Mouse (Mus musculus): ENCODE measurements at regions not wholly inside any gene's neighbourhood (a gene's known extent, or its start where the extent isn't known, plus 50 kb on each side); places are given as distances from the start of the nearest gene placed in this dataset.
A peak's percentile ranks its signal among the peaks of the same experiment; 100 is the strongest.

- no peak for TF ChIP-seq CTCF (IDR thresholded peaks at IDR 0.05; ENCODE audit: low read depth)
- no peaks in the 10 kb centered on the region for H3K9me3 ChIP-seq (ENCODE audit: low read length)
- H3K4me3 ChIP-seq (ENCODE audit: low read depth, low read length), result no peak overlapping the region
- H3K27me3 ChIP-seq (ENCODE audit: insufficient read depth, low read length), result no peaks in the 10 kb centered on the region
- no peak overlapping the region for H3K4me2 ChIP-seq (ENCODE audit: low read depth)
- WGBS, result 98% methylated on average over 1 of the region's 1 CpGs
- H3K9ac ChIP-seq, result no peak overlapping the region
- no peak for ATAC-seq
- H3K27ac ChIP-seq (ENCODE audit: low read depth, low read length), result no peak overlapping the region
- no peak for DNase-seq
- no peaks in the 10 kb centered on the region for H3K36me3 ChIP-seq (ENCODE audit: insufficient read depth)
- no peaks in the 10 kb centered on the region for H3K4me1 ChIP-seq (ENCODE audit: insufficient read depth)
Observed at GRCm38 (mm10) chr14:112659819-112660218, 654.6 kb upstream of the Tpm3-rs7 start.

- WGBS, result 69% methylated on average over 2 of the region's 2 CpGs
Observed at GRCm38 (mm10) chr14:112680684-112681083, 633.7 kb upstream of the Tpm3-rs7 start.

GRCm38 (mm10) chr14:112686037-112686436, 628.4 kb upstream of the Tpm3-rs7 start:
- 60% methylated on average over 2 of the region's 2 CpGs for WGBS
- Histone ChIP-seq H3K27me3 (ENCODE audit: insufficient read depth, low read length) (no peaks in the 10 kb centered on the region), H3K36me3 (ENCODE audit: insufficient read depth) (no peaks in the 10 kb centered on the region), H3K4me3 (ENCODE audit: low read depth, low read length) (no peak overlapping the region), H3K9me3 (ENCODE audit: low read length) (no peaks in the 10 kb centered on the region), H3K27ac (ENCODE audit: low read depth, low read length) (no peak overlapping the region), H3K4me1 (ENCODE audit: insufficient read depth) (no peaks in the 10 kb centered on the region), H3K4me2 (ENCODE audit: low read depth) (no peak overlapping the region), H3K9ac (no peak overlapping the region)
- ATAC-seq, result 0 out of 2 replicates have a peak, but pooled peaks have one; percentile 40
- TF ChIP-seq CTCF (IDR thresholded peaks at IDR 0.05; ENCODE audit: low read depth), result no peak
- no peak for DNase-seq

More at GRCm38 (mm10) chr14:112680684-112681083, 633.7 kb upstream of the Tpm3-rs7 start:
- Histone ChIP-seq H3K27me3 (ENCODE audit: insufficient read depth, low read length) (no peaks in the 10 kb centered on the region), H3K4me2 (ENCODE audit: low read depth) (no peak overlapping the region), H3K36me3 (ENCODE audit: insufficient read depth) (no peaks in the 10 kb centered on the region), H3K4me3 (ENCODE audit: low read depth, low read length) (no peak overlapping the region), H3K27ac (ENCODE audit: low read depth, low read length) (no peak overlapping the region), H3K4me1 (ENCODE audit: insufficient read depth) (no peaks in the 10 kb centered on the region), H3K9ac (no peak overlapping the region), H3K9me3 (ENCODE audit: low read length) (no peaks in the 10 kb centered on the region)
- DNase-seq (no peak), ATAC-seq (no peak)
- no peak for TF ChIP-seq CTCF (IDR thresholded peaks at IDR 0.05; ENCODE audit: low read depth)

GRCm38 (mm10) chr14:112719513-112719912, 594.9 kb upstream of the Tpm3-rs7 start:
- Histone ChIP-seq H3K4me2 (ENCODE audit: low read depth) (no peak overlapping the region), H3K27ac (ENCODE audit: low read depth, low read length) (no peak overlapping the region), H3K4me3 (ENCODE audit: low read depth, low read length) (no peak overlapping the region), H3K9ac (no peak overlapping the region), H3K4me1 (ENCODE audit: insufficient read depth) (no peaks in the 10 kb centered on the region), H3K9me3 (ENCODE audit: low read length) (no peaks in the 10 kb centered on the region), H3K27me3 (ENCODE audit: insufficient read depth, low read length) (no peaks in the 10 kb centered on the region), H3K36me3 (ENCODE audit: insufficient read depth) (no peaks in the 10 kb centered on the region)
- WGBS, result 42% methylated on average over 10 of the region's 10 CpGs
- TF ChIP-seq CTCF (IDR thresholded peaks at IDR 0.05; ENCODE audit: low read depth), result no peak
- ATAC-seq, result no peak
- DNase-seq, result no peak
